Mouse (Mus musculus) spleen, adult 2 months (tissue): ENCODE measurements around the gene Gm20388.

Experiments
- CTCF ChIP-seq: fragments of 200-500 bp; IDR thresholded peaks from 2 replicates; pipeline ENCODE4 v1.5.1; 2011; ENCODE audit warnings: mild to moderate bottlenecking, inconsistent platforms; ENCODE audit not compliant: insufficient read depth, insufficient read length, insufficient replicate concordance; ENCODE audit errors: extremely low read depth
- POLR2A ChIP-seq: fragments of 200-500 bp; IDR thresholded peaks from 2 replicates; pipeline ENCODE4 v1.6.1; 2011; ENCODE audit warnings: low read depth, low read length, inconsistent platforms

- TF ChIP-seq POLR2A (no peak), CTCF (peak; percentile 94)
These were observed 659.5 kb downstream of the Gm20388 start for GRCm38 (mm10) chr8:120569939-120570715.
